Mouse (Mus musculus): ENCODE data around the gene Alpk1. TPM values are rescaled to one million over a fixed set of nuclear protein-coding genes. Genes with fewer than 3 reads are reported as not detected.

The Alpk1 gene
- polyA plus RNA-seq, 1 experiment from 2014 or later = 0.60 TPM

- H3K9me3 ChIP-seq (replicated peaks; ENCODE audit: control insufficient read depth, low read length) = no peaks in the 10 kb centered on the region
- H3K9ac ChIP-seq (replicated peaks; ENCODE audit: low read length) = no peak overlapping the region
- peaks cover 60% of the 10 kb centered on the region for H3K27me3 ChIP-seq (ENCODE audit: control insufficient read depth, insufficient read depth, low read length)
- no peak overlapping the region for H3K4me3 ChIP-seq (ENCODE audit: low read depth, low read length)
- no peaks in the 10 kb centered on the region for H3K36me3 ChIP-seq (replicated peaks; ENCODE audit: control insufficient read depth, insufficient read depth, low read depth, low read length)
- DNase-seq (ENCODE audit: low spot score) (no peak), ATAC-seq (replicated peaks; ENCODE audit: insufficient number of reproducible peaks, low FRiP score, low TSS enrichment, low read depth) (0 out of 2 replicates have a peak, but pooled peaks have one; percentile 7)
- no peak overlapping the region for H3K4me2 ChIP-seq (ENCODE audit: low read depth, low read length)
- under 1% methylated on average over 28 of the region's 28 CpGs for WGBS
- H3K4me1 ChIP-seq (ENCODE audit: control insufficient read depth, insufficient read depth, low read length) = no peaks in the 10 kb centered on the region; the same call in 1 of the 2 replicates
- no peak overlapping the region for H3K27ac ChIP-seq (replicated peaks; ENCODE audit: low read depth, low read length)
Measured at GRCm38 (mm10) chr3:127627151-127627955, 153.0 kb downstream of the Alpk1 start.

- ATAC-seq (replicated peaks; ENCODE audit: insufficient number of reproducible peaks, low FRiP score, low TSS enrichment, low read depth) (no peak), DNase-seq (ENCODE audit: low spot score) (no peak)
- no peak overlapping the region for H3K4me2 ChIP-seq (ENCODE audit: low read depth, low read length)
- H3K9me3 ChIP-seq (replicated peaks; ENCODE audit: control insufficient read depth, low read length) = no peaks in the 10 kb centered on the region
- no peak overlapping the region for H3K9ac ChIP-seq (replicated peaks; ENCODE audit: low read length)
- H3K36me3 ChIP-seq (replicated peaks; ENCODE audit: control insufficient read depth, insufficient read depth, low read depth, low read length) = no peaks in the 10 kb centered on the region
- H3K4me3 ChIP-seq (ENCODE audit: low read depth, low read length) = no peak overlapping the region
- no peaks in the 10 kb centered on the region; the same call in 1 of the 2 replicates for H3K4me1 ChIP-seq (ENCODE audit: control insufficient read depth, insufficient read depth, low read length)
- under 1% methylated on average over 3 of the region's 3 CpGs for WGBS
- H3K27ac ChIP-seq (replicated peaks; ENCODE audit: low read depth, low read length) = no peak overlapping the region
- peaks cover 52% of the 10 kb centered on the region for H3K27me3 ChIP-seq (ENCODE audit: control insufficient read depth, insufficient read depth, low read length)
Measured at GRCm38 (mm10) chr3:127626524-127626923, 153.8 kb downstream of the Alpk1 start.

- ATAC-seq (replicated peaks; ENCODE audit: insufficient number of reproducible peaks, low FRiP score, low TSS enrichment, low read depth) (peak; percentile 56; the same call in 1 of the 2 replicates), DNase-seq (ENCODE audit: low spot score) (no peak)
- Histone ChIP-seq H3K4me1 (ENCODE audit: control insufficient read depth, insufficient read depth, low read length) (no peaks in the 10 kb centered on the region; the same call in 1 of the 2 replicates), H3K4me2 (ENCODE audit: low read depth, low read length) (peak overlapping the region; percentile 19), H3K9me3 (replicated peaks; ENCODE audit: control insufficient read depth, low read length) (no peaks in the 10 kb centered on the region), H3K4me3 (ENCODE audit: low read depth, low read length) (peak overlapping the region; percentile 9; the same call in 1 of the 2 replicates), H3K9ac (replicated peaks; ENCODE audit: low read length) (no peak overlapping the region), H3K36me3 (replicated peaks; ENCODE audit: control insufficient read depth, insufficient read depth, low read depth, low read length) (no peaks in the 10 kb centered on the region), H3K27me3 (ENCODE audit: control insufficient read depth, insufficient read depth, low read length) (peaks cover 45% of the 10 kb centered on the region), H3K27ac (replicated peaks; ENCODE audit: low read depth, low read length) (no peak overlapping the region)
- WGBS = under 1% methylated on average over 28 of the region's 28 CpGs
Measured at GRCm38 (mm10) chr3:127625701-127626399, 154.5 kb downstream of the Alpk1 start.

- Histone ChIP-seq H3K27me3 (ENCODE audit: control insufficient read depth, insufficient read depth, low read length) (peaks cover 41% of the 10 kb centered on the region), H3K27ac (replicated peaks; ENCODE audit: low read depth, low read length) (no peak overlapping the region)
Measured at GRCm38 (mm10) chr3:127625296-127625695, 155.0 kb downstream of the Alpk1 start.

More at GRCm38 (mm10) chr3:127625296-127625695, 155.0 kb downstream of the Alpk1 start:
- Histone ChIP-seq H3K36me3 (replicated peaks; ENCODE audit: control insufficient read depth, insufficient read depth, low read depth, low read length) (no peaks in the 10 kb centered on the region), H3K4me2 (ENCODE audit: low read depth, low read length) (peak overlapping the region; percentile 19), H3K9me3 (replicated peaks; ENCODE audit: control insufficient read depth, low read length) (no peaks in the 10 kb centered on the region), H3K4me1 (ENCODE audit: control insufficient read depth, insufficient read depth, low read length) (no peaks in the 10 kb centered on the region; the same call in 1 of the 2 replicates), H3K9ac (replicated peaks; ENCODE audit: low read length) (no peak overlapping the region), H3K4me3 (ENCODE audit: low read depth, low read length) (peak overlapping the region; percentile 9; the same call in 1 of the 2 replicates)
- ATAC-seq (replicated peaks; ENCODE audit: insufficient number of reproducible peaks, low FRiP score, low TSS enrichment, low read depth) (peak; percentile 73), DNase-seq (ENCODE audit: low spot score) (peak; percentile 85)
- WGBS = under 1% methylated on average over 35 of the region's 36 CpGs

Other genes starting within 250 kb of the Alpk1 start
- 83.3 and 86.7 TPM in 2 replicates for gene Larp7, start 227.2 kb downstream of the Alpk1 start, polyA plus RNA-seq (2014; fragmentation: Nextera tagmentation; extraction: Ambion mirVana)
- gene Zgrf1, start 227.0 kb downstream of the Alpk1 start, polyA plus RNA-seq (2014; fragmentation: Nextera tagmentation; extraction: Ambion mirVana) = 9.5 and 10.2 TPM in 2 replicates
- 3.5 and 9.5 TPM in 2 replicates for gene Neurog2, start 147.4 kb downstream of the Alpk1 start, polyA plus RNA-seq (2014; fragmentation: Nextera tagmentation; extraction: Ambion mirVana)
- 2.8 and 3.0 TPM in 2 replicates for gene Tifa, start 9.3 kb upstream of the Alpk1 start, polyA plus RNA-seq (2014; fragmentation: Nextera tagmentation; extraction: Ambion mirVana)
- 62.8 and 66.9 TPM in 2 replicates for gene Ap1ar, start 57.0 kb upstream of the Alpk1 start, polyA plus RNA-seq (2014; fragmentation: Nextera tagmentation; extraction: Ambion mirVana)
- 4.9 and 5.1 TPM in 2 replicates for gene Fam241a, start 115.8 kb upstream of the Alpk1 start, polyA plus RNA-seq (2014; fragmentation: Nextera tagmentation; extraction: Ambion mirVana)